Mouse (Mus musculus) bone marrow macrophage, adult 2 months (primary cell): ENCODE data around the gene Chdh.

Experiments used
- CTCF ChIP-seq: IDR thresholded peaks from 2 replicates; pipeline ENCODE4 v1.5.1; 2012; ENCODE audit warnings: low read depth, mild to moderate bottlenecking, low read length, moderate library complexity
- POLR2A ChIP-seq: IDR thresholded peaks from 2 replicates; pipeline ENCODE4 v1.6.1; 2012; ENCODE audit warnings: mild to moderate bottlenecking, low read depth, low read length, borderline replicate concordance

DNA sequence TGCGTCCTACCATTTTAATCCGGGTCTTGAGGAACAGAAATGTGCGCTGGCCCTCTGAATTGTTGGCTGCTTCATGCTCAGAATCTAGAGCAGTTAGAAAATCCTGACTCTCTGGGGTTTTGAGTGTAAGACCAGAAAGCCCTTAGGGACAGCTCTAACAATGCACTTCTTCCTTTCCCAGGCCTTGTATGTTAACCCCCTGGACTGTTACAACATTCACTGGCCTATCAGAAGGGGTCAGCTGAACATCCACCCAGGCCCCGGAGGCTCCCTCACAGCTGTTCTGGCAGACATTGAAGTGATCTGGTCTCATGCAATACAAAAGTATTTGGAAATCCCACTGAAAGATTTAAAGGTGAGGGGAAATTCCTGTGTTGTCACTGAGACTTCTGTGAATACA is 22.7 kb upstream of the Chdh start:
- no peak for TF ChIP-seq CTCF
- no peak for TF ChIP-seq POLR2A
